Mouse (Mus musculus): ENCODE measurements around the gene Wasf2.

- TF ChIP-seq POLR2A (IDR thresholded peaks at IDR 0.05; ENCODE audit: control insufficient read depth, extremely low read depth, insufficient read depth, low read length, poor library complexity) (no peak), CTCF (IDR thresholded peaks at IDR 0.05; ENCODE audit: borderline replicate concordance, control insufficient read depth, extremely low read depth, insufficient read depth, low read length, poor library complexity) (no peak)
Measured at GRCm38 (mm10) chr4:133089802-133090201, 40.5 kb upstream of the Wasf2 start.

Data from thymus, adult 2 months (tissue).